Mouse (Mus musculus) gastrocnemius, postnatal 10 days (tissue): ENCODE measurements around the gene Cep95. TPM values are rescaled to one million over a fixed set of nuclear protein-coding genes. Genes with fewer than 3 reads are reported as not detected.

Experiments used
- DNase-seq: peaks from one replicate; pipeline ENCODE4 v3.0.0; 2021; ENCODE audit warnings: mixed read lengths
- microRNA-seq, 2 experiments: library from miRNA; unstranded; fragments of <30 nt; microRNA quantifications; one replicate each; pipeline ENCODE4 v1.2.0; 2021
- total RNA-seq, 2 experiments: library from RNA; stranded (reverse); gene quantifications; 2 replicates each; pipeline ENCODE4 v1.2.3; 2021

Cep95 gene
- total RNA-seq, 2 experiments from 2014 or later, result 5.5 to 8.7 TPM

DNA sequence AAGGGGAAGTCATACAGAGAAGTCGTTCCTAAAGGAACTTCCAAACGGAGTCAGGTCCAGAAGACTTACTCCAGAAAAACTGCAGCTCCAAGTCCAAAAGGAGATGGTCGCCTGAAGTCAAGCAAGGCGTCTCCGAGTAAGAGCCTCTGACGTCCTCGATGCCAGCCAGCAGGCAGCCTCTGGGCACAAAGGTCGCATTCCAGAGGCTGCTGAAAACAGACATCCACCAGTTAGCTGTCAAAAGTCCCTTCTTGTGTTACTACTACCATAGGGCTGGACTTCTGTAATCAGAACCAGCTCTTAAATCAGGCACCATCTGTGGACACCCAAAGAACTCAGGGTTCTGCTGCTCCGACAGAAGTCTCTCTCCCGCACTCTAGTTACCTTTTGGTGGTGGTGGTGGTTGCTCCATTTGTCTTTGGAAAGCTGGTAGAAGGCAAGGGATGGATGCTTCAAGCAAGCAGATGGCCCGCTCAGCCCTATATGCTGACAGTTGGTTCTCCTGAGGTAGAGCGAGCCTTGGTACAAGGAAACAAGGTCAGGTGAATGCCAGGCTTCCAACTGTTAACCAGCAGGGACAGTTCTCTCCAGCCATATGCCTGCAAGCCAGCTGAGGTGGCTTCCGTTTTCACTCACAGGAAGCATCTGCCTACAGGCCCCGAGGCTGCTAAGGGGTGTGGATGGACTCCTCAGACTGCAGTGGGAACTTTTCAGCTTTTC lies 25.7 kb downstream of the Cep95 start:
- no peak for DNase-seq

DNA sequence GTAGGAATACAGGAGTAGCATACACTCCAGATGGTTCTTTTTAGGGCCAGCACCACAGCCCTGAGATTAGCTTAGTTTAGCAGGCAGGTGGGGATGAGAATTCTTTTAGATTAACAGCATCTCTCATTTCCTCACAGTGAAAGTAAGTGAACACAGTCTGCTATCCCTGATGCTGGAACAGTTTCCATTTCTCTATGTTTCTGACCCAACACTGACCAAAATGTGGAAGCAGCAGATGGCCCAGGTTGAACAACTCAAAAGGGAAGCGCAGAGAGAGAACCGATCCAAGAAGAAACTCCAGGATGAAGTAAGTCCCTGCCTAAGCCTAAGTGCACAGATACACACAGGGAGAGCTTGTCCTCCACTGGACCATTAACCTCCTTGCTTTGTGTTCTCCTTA lies 26.3 kb downstream of the Cep95 start:
- DNase-seq, result no peak

DNA sequence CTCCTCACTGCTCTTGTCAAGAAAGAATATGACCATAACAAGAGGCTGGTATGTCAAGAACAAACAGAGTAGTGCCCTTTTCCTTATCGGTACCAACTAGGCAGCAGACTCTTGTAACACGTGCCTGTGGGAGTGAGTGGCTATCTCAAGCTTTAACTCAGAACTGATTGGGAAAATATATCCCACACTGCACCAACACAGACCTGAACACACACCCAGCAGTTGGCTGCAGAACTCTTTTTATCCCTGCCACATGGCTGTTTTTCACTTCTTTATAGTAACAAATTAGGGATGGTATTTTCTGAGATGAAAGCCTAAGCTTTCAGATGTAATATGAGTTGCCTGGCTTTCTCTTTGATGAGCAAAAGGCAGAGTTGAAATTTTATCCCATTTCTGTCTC lies 26.7 kb downstream of the Cep95 start:
- DNase-seq, result no peak

DNA sequence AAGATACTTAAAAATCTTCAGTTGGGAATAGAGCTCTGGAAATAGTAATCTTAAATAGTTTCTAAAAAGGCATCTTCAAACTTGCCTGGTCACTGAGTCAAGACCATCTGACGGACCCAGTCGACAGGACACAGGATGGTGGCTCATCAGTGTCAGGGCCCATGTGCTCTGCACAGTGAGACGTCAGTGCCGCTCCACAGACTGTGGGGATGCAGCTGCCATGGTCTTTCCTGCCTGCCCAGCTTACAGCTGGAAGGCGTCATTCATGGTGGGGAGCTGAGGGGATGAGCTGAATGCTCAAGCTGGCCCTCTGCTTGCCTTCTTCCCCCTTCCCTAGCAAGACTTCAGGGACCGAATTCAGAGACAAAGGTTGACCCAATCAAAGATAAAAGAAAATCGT lies 27.3 kb downstream of the Cep95 start:
- DNase-seq, result no peak

DNA sequence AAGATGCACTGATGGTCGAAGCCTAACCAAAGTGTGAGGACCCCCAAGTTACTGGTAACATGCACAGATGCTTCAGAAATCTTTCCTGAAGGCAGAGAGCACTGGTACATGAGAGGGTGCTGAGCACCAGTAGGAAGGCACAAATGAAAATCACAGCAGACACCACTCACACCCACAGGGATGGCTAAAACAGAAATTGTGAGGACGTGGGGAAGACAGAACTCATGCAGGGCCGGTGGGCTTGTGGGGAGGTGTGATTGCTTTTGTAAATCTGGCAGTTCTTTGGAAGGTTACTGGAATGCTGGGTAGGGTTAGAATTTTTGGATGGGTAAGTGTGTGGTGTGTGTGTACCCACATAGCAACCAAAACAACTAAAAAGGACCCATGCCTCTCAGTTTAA lies 28.1 kb downstream of the Cep95 start:
- no peak for DNase-seq

DNA sequence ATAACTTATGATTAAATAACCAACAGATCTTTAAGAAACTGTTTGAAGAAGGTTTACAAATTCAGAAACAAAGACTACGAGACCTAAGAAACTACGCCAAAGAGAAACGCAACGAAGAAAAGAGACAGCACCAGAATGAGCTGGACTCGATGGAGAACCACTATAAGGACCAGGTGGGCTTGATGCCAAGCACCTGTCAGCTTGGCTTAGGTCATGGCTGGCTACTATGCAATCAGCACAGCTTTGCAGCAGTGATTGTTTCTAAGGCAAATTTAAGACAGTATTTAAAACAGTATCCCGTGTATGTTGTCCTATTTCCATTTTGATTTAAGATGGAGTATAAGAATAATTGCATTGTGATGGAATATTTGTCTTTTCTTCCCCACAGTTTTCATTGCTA lies 28.8 kb downstream of the Cep95 start:
- DNase-seq, result peak; percentile 23

DNA sequence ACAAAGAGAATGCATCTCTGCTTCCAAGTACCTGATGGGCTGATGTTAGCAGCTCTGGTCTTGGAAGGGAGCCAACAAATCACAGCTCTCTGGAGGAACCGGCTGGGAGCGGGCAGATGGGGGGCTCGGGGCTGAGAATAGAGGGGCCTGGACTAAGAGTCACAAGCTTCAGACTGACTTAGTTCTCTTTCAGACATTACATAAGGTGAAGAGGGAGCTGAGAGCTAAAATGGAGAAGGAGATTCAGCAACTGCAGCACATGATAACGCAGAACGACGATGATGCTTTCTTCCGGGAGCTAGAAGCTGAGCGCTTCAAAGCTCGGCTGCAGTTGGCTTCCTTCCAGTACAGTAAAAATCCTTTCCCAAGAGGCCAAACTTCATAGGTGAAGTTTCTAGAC lies 29.3 kb downstream of the Cep95 start:
- DNase-seq, result no peak

DNA sequence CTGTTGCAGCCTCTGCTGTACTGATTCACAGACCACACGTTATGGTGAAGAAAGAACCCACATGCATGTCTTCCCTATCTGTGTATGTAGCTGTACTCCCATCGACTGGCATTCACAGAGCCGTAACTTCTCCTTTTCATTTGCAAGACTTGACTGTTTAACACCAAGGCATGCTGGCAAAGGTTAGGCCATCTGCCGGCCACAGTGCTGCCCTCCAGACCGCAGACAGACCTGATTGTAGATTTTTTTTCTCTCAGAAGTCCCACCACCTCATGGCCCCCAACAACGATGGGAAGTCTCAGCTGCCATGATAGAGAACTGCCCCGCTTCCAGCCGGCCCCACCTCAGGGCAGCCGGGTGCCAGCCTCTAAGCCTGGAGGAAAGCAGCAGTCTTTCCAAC lies 30.5 kb downstream of the Cep95 start:
- no peak for DNase-seq

DNA sequence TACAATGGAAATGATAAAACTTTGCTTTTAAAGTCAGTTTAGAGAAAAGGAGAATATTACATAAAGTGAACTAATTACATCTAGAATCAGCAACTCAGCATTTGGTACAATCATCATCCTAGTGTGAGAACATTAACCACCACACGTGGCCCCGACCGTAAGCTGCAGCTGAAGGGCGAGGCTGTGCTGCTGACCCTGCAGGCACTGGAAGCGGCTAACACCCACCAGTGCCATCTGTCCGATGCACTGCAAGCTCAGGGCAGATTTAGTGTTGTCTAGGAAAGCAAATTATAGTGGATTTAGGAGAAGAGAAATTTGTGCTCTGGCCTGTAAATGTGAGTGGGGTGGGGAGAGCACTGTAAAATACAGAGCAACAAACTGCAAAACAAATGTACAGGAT lies 31.2 kb downstream of the Cep95 start:
- DNase-seq, result no peak

DNA sequence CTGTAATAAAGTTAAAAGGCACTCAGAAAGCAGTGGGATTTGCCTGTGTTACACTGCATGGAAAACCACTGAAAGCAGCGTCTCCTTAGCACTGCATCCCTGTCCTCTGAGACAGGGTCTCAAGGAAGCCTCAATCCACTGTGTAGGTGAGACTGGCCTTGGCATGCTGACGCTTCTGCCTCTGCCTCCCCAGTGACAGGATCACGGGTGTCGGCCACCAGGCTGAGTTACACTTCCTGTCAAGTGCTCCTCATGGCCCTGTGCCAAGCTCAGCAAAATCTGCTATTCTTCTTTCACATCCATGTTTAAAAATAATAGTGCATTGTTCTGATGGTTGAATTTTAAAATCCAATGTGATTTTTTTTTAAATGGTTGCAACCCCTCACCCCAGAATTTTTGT lies 31.9 kb downstream of the Cep95 start:
- DNase-seq, result peak; percentile 67

DNA sequence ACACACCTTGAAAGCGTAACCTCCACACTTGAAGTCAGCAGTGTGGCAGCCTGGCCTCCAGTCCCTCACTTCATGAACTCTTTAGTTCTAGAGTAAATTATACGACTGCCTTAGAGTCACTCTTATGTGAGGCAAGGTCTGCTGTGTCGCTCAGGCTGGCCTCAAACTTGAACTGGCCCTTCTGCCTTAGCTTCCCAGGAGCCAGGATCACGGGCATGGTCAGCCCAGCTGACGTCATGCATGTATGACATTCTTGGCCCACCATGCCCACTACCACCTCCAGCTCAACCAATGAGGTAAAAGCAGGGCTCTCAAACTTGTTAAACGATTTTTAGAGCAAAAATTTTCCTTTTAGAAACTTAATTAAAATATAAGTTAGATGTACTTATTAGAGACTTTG lies 32.3 kb downstream of the Cep95 start:
- DNase-seq, result no peak

DNA sequence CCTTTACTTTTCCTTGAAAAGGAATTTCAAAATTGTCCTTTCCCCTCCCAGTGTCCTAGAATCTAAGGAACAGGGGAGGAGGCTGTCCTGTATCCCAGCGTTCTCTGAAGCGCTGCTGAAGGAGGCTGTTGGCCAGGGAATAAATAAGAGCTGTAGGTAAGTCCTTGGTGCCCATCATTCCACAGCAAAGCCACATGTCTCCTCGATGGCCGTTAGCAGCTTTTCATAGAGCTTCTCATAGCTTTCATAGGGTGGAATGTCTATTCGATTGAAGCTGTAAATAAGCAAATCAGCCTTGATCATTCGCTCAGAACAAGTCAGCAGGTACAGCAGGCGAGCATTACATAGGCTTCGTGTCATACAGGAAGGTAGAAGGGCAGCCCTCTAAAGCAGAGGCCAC lies 33.4 kb downstream of the Cep95 start:
- no peak for DNase-seq

DNA sequence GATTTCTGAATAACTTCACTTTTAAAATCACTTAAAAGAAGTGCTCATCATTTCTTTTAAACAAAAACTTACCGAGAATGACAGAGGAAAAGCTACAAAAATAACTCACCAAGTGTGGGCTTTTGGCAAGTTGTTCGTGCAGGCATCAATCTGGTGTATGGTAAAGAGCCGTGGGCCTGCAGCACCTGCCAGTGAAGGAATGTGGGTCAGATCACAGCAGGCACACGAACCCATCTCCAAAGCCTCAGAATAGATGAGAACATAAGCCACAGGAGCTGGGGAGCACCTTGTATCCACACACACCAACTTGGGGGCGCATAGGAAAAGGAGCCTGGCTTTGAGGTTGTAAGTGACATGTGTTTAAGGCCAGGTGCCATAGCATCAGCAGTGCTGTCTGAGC lies 33.9 kb downstream of the Cep95 start:
- no peak for DNase-seq

DNA sequence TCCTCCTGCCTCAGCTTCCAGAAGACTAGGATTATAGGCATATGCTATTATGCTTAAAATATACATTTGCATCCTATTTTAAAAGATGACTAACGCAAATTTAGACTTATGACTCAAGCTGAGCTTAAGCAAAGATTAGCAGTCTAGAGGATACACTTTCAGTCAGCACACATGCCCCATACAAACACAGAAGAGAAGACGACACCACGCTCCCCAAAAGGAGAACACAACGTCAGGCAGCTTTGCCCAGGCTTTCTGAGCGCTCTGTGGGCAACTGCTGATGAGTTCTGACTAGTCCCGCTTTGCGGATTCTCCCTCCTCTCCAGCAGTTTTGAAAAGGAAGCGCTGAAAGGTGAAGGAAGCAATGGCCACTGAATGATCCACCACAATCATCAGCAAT lies 34.7 kb downstream of the Cep95 start:
- DNase-seq, result no peak

DNA sequence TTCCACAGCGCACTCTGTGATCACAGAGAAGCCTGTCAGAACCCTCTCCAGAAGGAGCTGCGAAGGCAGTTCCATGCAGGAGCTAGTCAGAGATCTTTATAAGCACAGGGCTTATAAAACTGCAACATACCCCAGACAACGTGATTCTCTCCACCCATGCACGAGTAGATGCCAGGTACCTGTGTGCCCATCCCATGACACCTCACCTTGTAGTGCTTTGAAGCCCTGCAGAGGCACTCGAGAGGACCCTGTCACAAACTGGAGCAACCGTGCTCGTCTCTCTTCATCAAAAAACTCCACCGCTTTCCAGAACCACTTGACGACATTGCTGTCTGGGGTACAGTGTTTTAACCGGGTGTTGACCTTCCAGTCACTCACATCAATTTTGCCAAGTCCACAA lies 35.4 kb downstream of the Cep95 start:
- no peak for DNase-seq

DNA sequence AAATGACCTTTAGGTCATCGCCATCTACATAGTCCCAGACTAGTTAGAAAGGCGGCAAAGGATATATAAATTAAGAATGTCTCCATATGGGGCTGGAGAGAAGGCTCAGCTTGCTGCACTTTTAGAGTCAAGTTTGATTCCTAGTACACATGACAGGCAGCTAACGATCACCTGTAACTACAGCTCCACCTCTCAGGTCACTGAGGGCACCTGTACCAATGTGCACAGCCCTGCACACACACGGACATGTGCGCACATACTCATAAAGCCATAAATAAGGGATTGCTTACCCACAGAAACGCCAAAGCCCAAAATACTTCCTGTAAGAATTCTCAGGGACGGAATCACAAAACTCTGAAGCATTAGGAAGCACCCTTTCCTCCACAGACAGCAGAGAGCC lies 39.0 kb downstream of the Cep95 start:
- DNase-seq, result no peak

DNA sequence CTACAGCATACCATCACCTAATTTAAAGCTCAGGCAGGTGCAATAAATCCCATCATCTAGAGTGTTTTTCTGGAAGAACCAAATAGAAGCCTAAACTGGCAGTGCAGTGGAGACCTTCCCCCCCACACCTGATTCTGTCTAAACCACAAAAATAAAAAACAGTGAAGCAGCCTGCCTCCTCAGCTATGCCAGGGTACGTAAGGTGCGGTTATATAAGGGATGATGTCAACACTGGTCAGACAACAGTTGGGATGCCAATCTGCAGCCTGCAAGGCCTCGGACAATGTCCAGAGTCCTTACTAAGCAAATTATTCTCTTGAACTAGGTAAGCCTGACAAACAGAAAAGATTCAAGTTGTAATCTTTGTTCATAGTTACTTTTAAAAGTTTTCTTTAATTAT lies 53.0 kb downstream of the Cep95 start:
- no peak for DNase-seq

DNA sequence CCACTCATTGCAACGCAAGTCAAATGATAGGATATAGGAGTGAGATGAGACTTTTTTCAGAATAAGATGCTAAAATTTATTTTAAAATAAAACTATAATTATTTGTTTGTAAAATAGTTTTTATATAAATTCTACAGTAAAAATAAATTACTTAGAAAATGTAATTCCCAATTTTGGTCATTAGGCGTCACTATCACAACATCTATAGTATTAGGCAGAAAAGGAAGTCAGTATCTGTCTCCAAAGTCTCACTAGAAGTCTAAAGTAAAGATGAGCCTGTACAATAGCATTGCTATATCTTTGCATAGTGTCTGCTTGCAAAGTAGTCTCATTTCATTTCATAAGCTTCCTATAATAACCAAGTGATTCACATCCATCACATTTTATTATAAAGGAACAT lies 62.4 kb downstream of the Cep95 start:
- DNase-seq, result no peak

Small RNA genes within 50 kb of the gene (microRNA-seq; reads per million reads assigned to microRNA genes)
- gene Gm25994 (0 reads per million in 2 experiments), gene Mir3064 (11.3 to 13.0 reads per million in 2 experiments)

Other genes with a start within 250 kb of the Cep95 start
- gene Tex2, start 175.8 kb upstream of the Cep95 start, total RNA-seq, result 10 to 100 TPM; 22.1 to 24.1 TPM
- gene Pecam1, start 38.6 kb upstream of the Cep95 start, total RNA-seq, result 100 to 1,000 TPM; 104 to 118 TPM
- 1 to 10 TPM; 1.0 to 1.2 TPM for gene Milr1, start 38.0 kb upstream of the Cep95 start, total RNA-seq
- 1 to 10 TPM; 4.9 to 5.2 TPM for gene Polg2, start 9.7 kb upstream of the Cep95 start, total RNA-seq
- gene Ddx5, start 67 bp upstream of the Cep95 start, total RNA-seq, result 100 to 1,000 TPM; 281 to 345 TPM
- 10 to 100 TPM; 22.3 to 26.6 TPM for gene Smurf2, start 131.5 kb downstream of the Cep95 start, total RNA-seq
- gene Kpna2, start 210.3 kb downstream of the Cep95 start, total RNA-seq, result 10 to 100 TPM; 24.1 to 27.6 TPM
- gene 1810010H24Rik, start 236.4 kb downstream of the Cep95 start, total RNA-seq, result 1 to 10 TPM; 2.5 to 3.0 TPM